Mouse (Mus musculus) heart, adult 2 months (tissue): ENCODE results near the gene Sult6b1. TPM values are rescaled to one million over a fixed set of nuclear protein-coding genes. Genes with fewer than 3 reads are reported as not detected.
A peak's percentile ranks its signal among the peaks of the same experiment; 100 is the strongest.

Source experiments
- DNase-seq, 2 experiments: peaks; one replicate each; pipeline ENCODE4 v3.0.0; 2021
- H3K27ac ChIP-seq: fragments of 200-600 bp; 2 replicates; pipeline ENCODE4 v1.8.1; 2022
- H3K27me3 ChIP-seq: fragments of 200-500 bp; 2 replicates; pipeline ENCODE4 v1.6.1; 2012; ENCODE audit warnings: mild to moderate bottlenecking, low read length, inconsistent platforms, mixed read lengths; ENCODE audit not compliant: control insufficient read depth, insufficient read depth
- H3K36me3 ChIP-seq: fragments of 200-500 bp; 2 replicates; pipeline ENCODE4 v1.6.1; 2012; ENCODE audit warnings: low read length, inconsistent platforms; ENCODE audit not compliant: control insufficient read depth, insufficient read depth
- H3K4me1 ChIP-seq: fragments of 200-500 bp; 2 replicates; pipeline ENCODE4 v1.6.1; 2011; ENCODE audit warnings: low read length; ENCODE audit not compliant: control insufficient read depth, insufficient read depth
- H3K4me3 ChIP-seq: fragments of 200-600 bp; 2 replicates; pipeline ENCODE4 v1.8.1; 2022
- H3K79me2 ChIP-seq: fragments of 200-500 bp; replicated peaks from 2 replicates; pipeline ENCODE4 v1.6.1; 2012; ENCODE audit warnings: mild to moderate bottlenecking, inconsistent platforms, low read length, moderate library complexity, mixed read lengths; ENCODE audit not compliant: control insufficient read depth, insufficient read depth
- H3K9ac ChIP-seq: fragments of 200-500 bp; 2 replicates; pipeline ENCODE4 v1.6.1; 2012; ENCODE audit warnings: low read depth, mild to moderate bottlenecking, control low read depth, inconsistent platforms, low read length, mixed read lengths
- CTCF ChIP-seq: fragments of 200-600 bp; IDR thresholded peaks from 2 replicates; pipeline ENCODE4 v1.8.1; 2022; ENCODE audit warnings: antibody characterized with exemption, mild to moderate bottlenecking, moderate library complexity
- EP300 ChIP-seq: fragments of 200-500 bp; IDR thresholded peaks from 2 replicates; pipeline ENCODE4 v1.6.1; 2011; ENCODE audit warnings: low read depth, low read length, control low read depth; ENCODE audit not compliant: insufficient read depth
- POLR2A ChIP-seq: fragments of 200-500 bp; IDR thresholded peaks from 2 replicates; pipeline ENCODE4 v1.6.1; 2011; ENCODE audit warnings: mild to moderate bottlenecking, low read depth, low read length, control low read depth; ENCODE audit not compliant: insufficient read depth
- WGBS: fragments of 180-500 bp; shearing (Covaris S2); methylation state at CpG from one replicate; pipeline ENCODE4 v1.1.7; 2018; 5-methylcytosine and 5-hydroxymethylcytosine counted together
- intact Hi-C: fragments of 180-260 bp; cut with DNase I; formaldehyde crosslinking; loops from one replicate; pipeline ENCODE4 v1.15.1; 2025
- polyA plus RNA-seq: library from polyadenylated mRNA; depleted of rRNA; stranded (reverse); fragments of >200 nt; gene quantifications from 2 replicates; pipeline ENCODE4 v1.2.3, GENCODE M21; 2012
- total RNA-seq, 2 experiments: library from RNA; stranded (reverse); gene quantifications; 2 replicates each; pipeline ENCODE4 v1.2.3; 2021

Gene Sult6b1
- total and polyA plus RNA-seq, 3 experiments = not detected

DNA sequence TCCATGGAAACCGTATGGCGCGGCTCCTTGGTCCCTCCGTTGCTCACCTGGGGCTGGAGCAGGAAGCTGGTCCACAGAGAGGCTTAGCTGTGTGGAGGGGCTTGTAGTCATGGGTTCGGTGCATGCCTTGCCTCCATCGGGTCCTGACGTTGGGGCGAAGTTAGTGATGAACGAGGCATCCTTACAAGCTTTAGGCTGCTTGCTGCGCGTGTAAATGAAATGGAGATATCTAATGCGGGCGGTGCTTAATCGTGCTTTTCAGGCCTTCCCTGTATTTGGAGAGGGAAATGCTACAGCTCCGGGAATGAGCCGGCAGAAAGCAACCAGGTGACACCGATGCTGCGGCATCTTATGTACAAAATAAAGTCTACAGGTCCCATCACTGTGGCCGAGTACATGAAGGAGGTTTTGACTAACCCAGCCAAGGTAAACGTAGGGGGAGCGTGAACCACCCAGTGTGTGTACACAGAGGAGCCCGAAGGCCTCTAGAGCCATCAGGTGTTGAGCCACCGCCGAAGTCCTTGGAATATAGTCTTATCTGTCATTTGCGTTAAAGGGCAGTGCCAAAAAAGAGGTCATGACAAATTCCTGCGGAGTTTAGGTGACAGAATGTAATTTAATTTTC, 30.5 kb upstream of the Sult6b1 start:
- peak overlapping the region; percentile 82 for H3K9ac ChIP-seq
- WGBS = 7% methylated on average over 26 of the region's 26 CpGs
- peaks cover 1% of the 10 kb centered on the region; the same call in 1 of the 2 replicates for H3K79me2 ChIP-seq
- H3K27ac ChIP-seq = peak overlapping the region; percentile 62
- no peaks in the 10 kb centered on the region for H3K27me3 ChIP-seq
- H3K4me3 ChIP-seq = peak overlapping the region; percentile 88
- no peak for DNase-seq
- intact Hi-C loops = loop anchor here (1.0 to 10.0 kb wide), 4 partner anchors 21 to 203 kb away; partner anchors contain the start of genes Cebpzos, Gpatch11, Heatr5b and Prkd3
- TF ChIP-seq CTCF (no peak), POLR2A (0 out of 2 replicates have a peak, but pooled peaks have one; percentile 1), EP300 (no peak)
- peaks cover 13% of the 10 kb centered on the region for H3K36me3 ChIP-seq
- peaks cover 5% of the 10 kb centered on the region for H3K4me1 ChIP-seq

DNA sequence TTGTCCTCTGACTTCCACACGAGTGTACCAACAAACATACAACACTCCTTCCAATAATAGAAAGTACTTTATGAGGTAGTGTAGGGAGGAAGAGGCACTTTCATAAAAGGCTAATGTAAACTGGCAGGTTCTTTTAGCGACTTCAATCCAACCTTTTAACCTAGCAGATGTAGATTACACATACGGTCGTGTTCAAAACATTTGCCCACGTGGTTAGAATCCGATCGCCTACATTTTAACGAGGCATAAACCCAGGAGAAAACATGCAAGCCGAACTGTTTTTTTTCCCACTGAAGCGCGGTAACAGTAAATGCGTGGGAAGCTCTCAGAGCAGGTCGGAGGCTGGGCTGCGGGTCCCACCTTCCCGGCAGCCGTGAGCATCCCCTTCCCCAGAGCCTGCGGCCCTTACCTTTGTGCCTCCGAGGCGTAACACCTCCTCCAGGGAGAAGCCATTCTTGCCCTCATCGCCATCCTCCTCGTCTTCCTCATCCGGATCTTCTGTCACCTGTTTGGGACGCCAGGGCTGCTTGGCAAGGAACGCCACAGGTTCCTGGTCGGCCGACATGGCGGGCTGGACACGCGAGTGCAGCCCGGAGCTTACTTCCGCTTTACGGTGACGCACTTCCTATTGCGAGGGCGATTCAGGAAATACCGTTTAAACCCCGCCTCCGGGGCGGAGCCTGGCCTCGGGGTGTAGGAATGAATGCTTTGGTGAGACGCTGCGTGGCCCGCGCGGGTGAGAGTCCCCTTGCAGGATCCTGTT, 29.9 kb upstream of the Sult6b1 start, which contains the start of the genes Cebpz and Ndufaf7:
Cebpz (minus strand) TSS at position 601 of the 763 bp plus-strand sequence.
Ndufaf7 (plus strand) TSS at position 671 of the 763 bp plus-strand sequence.
- peak; percentile 91 for TF ChIP-seq POLR2A
- TF ChIP-seq CTCF = no peak
- peak; percentile 53; the same call in 1 of the 2 replicates for TF ChIP-seq EP300
- Histone ChIP-seq H3K27ac (peak within 1 kb of the TSS; percentile 77), H3K4me1 (peaks cover 5% of the 10 kb centered on the region), H3K27me3 (no peaks in the 10 kb centered on the region), H3K4me3 (peak within 1 kb of the TSS; percentile 88), H3K36me3 (peaks cover 13% of the 10 kb centered on the region), H3K79me2 (peaks cover 1% of the 10 kb centered on the region; the same call in 1 of the 2 replicates), H3K9ac (peak within 1 kb of the TSS; percentile 82)
- intact Hi-C loops = loop anchor here (1.0 to 10.0 kb wide), 4 partner anchors 20 to 202 kb away; partner anchors contain the start of genes Cebpzos, Gpatch11, Heatr5b and Prkd3
- peak; percentile 97 for DNase-seq
- WGBS = under 1% methylated on average over 45 of the region's 45 CpGs

DNA sequence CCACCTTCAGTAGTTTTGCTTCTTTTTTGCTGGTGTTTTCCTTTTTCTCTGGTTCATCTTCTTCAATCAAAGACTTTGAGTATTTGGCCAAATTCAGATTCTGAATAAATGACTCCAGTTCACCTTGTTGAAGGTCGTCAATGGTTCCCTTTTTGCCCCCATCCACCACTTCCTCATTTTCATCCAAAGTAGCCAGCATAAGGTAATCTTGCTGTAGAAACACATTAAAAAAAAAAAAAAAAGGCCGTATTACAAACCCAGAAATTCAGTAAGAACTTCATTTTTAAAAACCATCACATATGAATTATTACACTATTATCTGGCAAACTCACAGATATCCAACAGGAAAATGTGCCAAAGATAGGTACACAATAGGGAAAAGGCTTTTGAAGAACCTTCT, 29.1 kb upstream of the Sult6b1 start:
- H3K4me1 ChIP-seq = peaks cover 5% of the 10 kb centered on the region
- H3K4me3 ChIP-seq = peak overlapping the region; percentile 88
- WGBS = 80% methylated on average over 2 of the region's 2 CpGs
- intact Hi-C loops = loop anchor here (2.0 to 10.0 kb wide), 3 partner anchors 85 to 201 kb away; partner anchors contain the start of genes Gpatch11, Heatr5b, Prkd3 and Strn
- no peak for TF ChIP-seq CTCF
- TF ChIP-seq EP300 = no peak
- TF ChIP-seq POLR2A = no peak
- no peak overlapping the region for H3K9ac ChIP-seq
- H3K27ac ChIP-seq = no peak overlapping the region
- H3K79me2 ChIP-seq = peaks cover 1% of the 10 kb centered on the region; the same call in 1 of the 2 replicates
- no peak for DNase-seq
- peaks cover 13% of the 10 kb centered on the region for H3K36me3 ChIP-seq
- no peaks in the 10 kb centered on the region for H3K27me3 ChIP-seq

DNA sequence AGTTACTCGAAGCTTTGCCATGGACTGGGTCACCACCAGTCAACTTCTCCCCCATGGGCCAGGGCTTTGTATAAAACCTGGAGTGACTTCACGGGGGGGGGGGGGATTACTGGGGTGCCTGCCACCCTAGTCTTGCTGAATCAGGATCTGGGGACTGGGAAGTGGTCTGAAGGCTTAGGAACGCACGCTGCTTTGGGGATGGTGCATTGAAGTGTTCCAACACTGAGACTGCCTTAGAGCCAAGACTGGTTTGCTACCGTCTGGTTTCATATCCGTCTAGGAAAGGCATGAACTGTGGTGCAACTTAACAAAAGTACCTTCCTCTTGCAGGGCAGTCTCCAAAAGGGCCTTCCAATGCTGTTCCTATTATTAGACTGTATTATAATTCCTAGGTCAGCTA, 10.9 kb upstream of the Sult6b1 start:
- no peak overlapping the region for H3K27ac ChIP-seq
- H3K4me3 ChIP-seq = no peak overlapping the region
- H3K9ac ChIP-seq = no peak overlapping the region
- 46% methylated on average over 6 of the region's 6 CpGs for WGBS
- intact Hi-C loops = no loop called here
- DNase-seq = no peak
- H3K4me1 ChIP-seq = peaks cover 2% of the 10 kb centered on the region; the same call in 1 of the 2 replicates
- no peaks in the 10 kb centered on the region for H3K79me2 ChIP-seq
- H3K27me3 ChIP-seq = no peaks in the 10 kb centered on the region
- no peak for TF ChIP-seq POLR2A
- TF ChIP-seq CTCF = no peak
- no peak for TF ChIP-seq EP300
- H3K36me3 ChIP-seq = peaks cover 2% of the 10 kb centered on the region

DNA sequence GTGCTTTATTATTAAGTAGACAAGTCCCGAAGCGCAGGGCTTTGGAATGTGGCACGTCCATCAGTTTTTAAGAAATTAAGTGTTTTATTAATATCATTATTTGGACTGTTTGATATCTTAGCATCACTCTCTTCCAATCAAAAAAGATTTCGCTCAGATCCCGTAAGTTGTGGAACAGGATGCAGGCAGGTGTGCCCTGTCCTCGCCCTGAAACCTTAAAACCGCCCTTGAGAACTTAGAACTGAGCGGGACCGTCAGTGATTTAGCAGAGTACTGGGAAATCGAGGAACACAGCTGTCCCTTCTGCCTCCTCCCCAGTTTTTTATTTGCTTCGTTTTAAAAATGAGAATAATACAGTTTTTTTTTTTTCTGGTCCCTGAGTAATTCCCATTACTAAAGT, 10.1 kb upstream of the Sult6b1 start:
- Histone ChIP-seq H3K27ac (peak overlapping the region; percentile 82), H3K27me3 (no peaks in the 10 kb centered on the region), H3K9ac (peak overlapping the region; percentile 81), H3K79me2 (no peaks in the 10 kb centered on the region), H3K4me3 (peak overlapping the region; percentile 67), H3K36me3 (peaks cover 2% of the 10 kb centered on the region; the same call in 1 of the 2 replicates), H3K4me1 (peaks cover 2% of the 10 kb centered on the region; the same call in 1 of the 2 replicates)
- no peak for TF ChIP-seq CTCF
- TF ChIP-seq EP300 = no peak
- TF ChIP-seq POLR2A = no peak
- no peak for DNase-seq
- WGBS = 2% methylated on average over 11 of the region's 11 CpGs
- intact Hi-C loops = loop anchor here (1.0 kb wide), 1 partner anchor 20 kb away; the partner anchor contains the start of genes Cebpz and Ndufaf7
